19 mouse cellular contexts compared by ENCODE assay signal in genomic region chr14:103433106-103433505, GRCm38 (mm10).
"Had no signal": no experiment of that assay in that cellular context is flagged by ENCODE, and none has a peak within 500 bp of the region (broad histone marks: within the 10 kb centered on the region; RNA-seq: fewer than 3 reads in every experiment).

No protein-coding gene starts in this region.

- DNase-seq: kidney, adult 18-20 months; kidney, adult 9 months; kidney, postnatal 14 days; kidney, postnatal 4 days; layer of hippocampus, adult 9-11 months; liver; lung, adult 18-20 months; lung, postnatal 10 days; lung, postnatal 36 days; midbrain, embryonic 14.5 days; thymus, adult 18-20 months; thymus, postnatal 36 days had no signal

- H3K4me3 ChIP-seq: left cerebral cortex, adult 2 months; limb, embryonic 10.5 days; limb, embryonic 13.5 days; liver, embryonic 12.5 days; liver, embryonic 15.5 days; lung, embryonic 15.5 days; stomach, embryonic 15.5 days had no signal

- H3K27ac ChIP-seq: left cerebral cortex, adult 2 months; limb, embryonic 10.5 days; limb, embryonic 13.5 days; liver, embryonic 12.5 days; liver, embryonic 15.5 days; lung, embryonic 15.5 days; stomach, embryonic 15.5 days had no signal

- H3K4me1 ChIP-seq: limb, embryonic 10.5 days; limb, embryonic 13.5 days; liver, embryonic 12.5 days; liver, embryonic 15.5 days; lung, embryonic 15.5 days; stomach, embryonic 15.5 days had no signal
